Comparison of ENCODE assay signal across 40 mouse cellular contexts in the genomic region with DNA sequence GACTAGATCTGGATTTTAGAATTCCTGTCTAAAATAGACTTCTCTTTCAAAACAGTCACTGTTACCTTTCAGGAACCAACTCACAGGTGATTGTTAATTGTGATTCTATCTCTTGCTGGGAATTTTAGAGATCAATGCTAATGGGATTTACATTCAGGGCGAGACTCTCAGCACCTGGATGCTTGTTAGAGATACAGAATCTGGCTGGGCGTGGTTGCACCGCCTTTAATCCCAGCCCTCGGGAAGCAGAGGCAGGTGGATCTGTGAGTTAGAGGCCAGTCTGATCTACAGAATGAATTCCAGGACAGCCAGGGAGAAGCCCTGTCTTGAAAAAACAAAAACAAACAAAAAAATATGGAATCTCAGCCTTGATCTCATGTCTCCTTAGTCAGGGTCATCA. TPM values are rescaled to one million over a fixed set of nuclear protein-coding genes. Genes with fewer than 3 reads are reported as not detected.
"Had no signal": no experiment of that assay in that cellular context is flagged by ENCODE, and none has a peak within 500 bp of the region (broad histone marks: within the 10 kb centered on the region; RNA-seq: fewer than 3 reads in every experiment).

No protein-coding gene starts in this region.

- H3K27me3 ChIP-seq: heart, embryonic 13.5 days; heart, embryonic 15.5 days; hindbrain, embryonic 13.5 days; hindbrain, embryonic 15.5 days; kidney, embryonic 15.5 days; limb, embryonic 12.5 days; liver, embryonic 15.5 days had no signal

- ATAC-seq: hindbrain, postnatal 0 days; intestine, embryonic 16.5 days had no signal

- H3K36me3 ChIP-seq: heart, embryonic 13.5 days; heart, embryonic 15.5 days; hindbrain, embryonic 13.5 days; hindbrain, embryonic 15.5 days; kidney, embryonic 15.5 days; limb, embryonic 10.5 days; limb, embryonic 12.5 days; liver, embryonic 15.5 days had no signal

- H3K9ac ChIP-seq: heart, embryonic 13.5 days; heart, embryonic 15.5 days; hindbrain, embryonic 13.5 days; hindbrain, embryonic 15.5 days; kidney, embryonic 15.5 days; limb, embryonic 12.5 days; liver, embryonic 15.5 days had no signal

- H3K27ac ChIP-seq: heart, embryonic 13.5 days; heart, embryonic 15.5 days; hindbrain, embryonic 13.5 days; hindbrain, embryonic 15.5 days; hindbrain, postnatal 0 days; kidney, embryonic 15.5 days; kidney, postnatal 0 days; limb, embryonic 10.5 days; limb, embryonic 12.5 days had no signal

- H3K9me3 ChIP-seq: heart, embryonic 13.5 days; heart, embryonic 15.5 days; hindbrain, embryonic 13.5 days; hindbrain, embryonic 15.5 days; kidney, embryonic 15.5 days; limb, embryonic 10.5 days; limb, embryonic 12.5 days; liver, embryonic 15.5 days had no signal

- H3K4me2 ChIP-seq: heart, embryonic 11.5 days; heart, embryonic 13.5 days; heart, embryonic 15.5 days; hindbrain, embryonic 13.5 days; hindbrain, embryonic 15.5 days; kidney, embryonic 15.5 days; limb, embryonic 12.5 days; liver, embryonic 15.5 days had no signal

- DNase-seq: gastrocnemius, postnatal 14 days; gastrocnemius, postnatal 36 days; heart, adult 18-20 months; heart, postnatal 14 days; heart, postnatal 36 days; kidney, adult 11 months; kidney, adult 2 months; kidney, adult 9 months; kidney, postnatal 14 days; kidney, postnatal 36 days; layer of hippocampus, adult 9-11 months; layer of hippocampus, postnatal 36 days had no signal

- H3K4me3 ChIP-seq: heart, embryonic 13.5 days; heart, embryonic 15.5 days; hindbrain, embryonic 13.5 days; hindbrain, embryonic 15.5 days; kidney, embryonic 15.5 days; limb, embryonic 10.5 days; limb, embryonic 12.5 days; liver, embryonic 15.5 days had no signal

RNA-seq across cellular contexts. Expression of gene 1700024P04Rik, which starts 32.3 kb away (rescaled TPM):
- total RNA-seq: gastrocnemius, adult 18-20 months; gastrocnemius, adult 8-10 months; gastrocnemius, postnatal 14 days; gastrocnemius, postnatal 36 days; heart, adult 18-20 months; heart, postnatal 14 days; heart, postnatal 36 days; hematopoietic stem cell, adult 5-6 weeks; hindbrain, postnatal 0 days; layer of hippocampus, adult 18-20 months; layer of hippocampus, adult 8-10 months; layer of hippocampus, postnatal 14 days; layer of hippocampus, postnatal 36 days; left cerebral cortex, adult 18-20 months; left cerebral cortex, adult 8-10 months; left cerebral cortex, postnatal 10 days; left cerebral cortex, postnatal 25 days; liver, adult 2 months had no signal
- polyA plus RNA-seq: heart, embryonic 11.5 days; heart, embryonic 13.5 days; heart, embryonic 15.5 days; heart, postnatal 0 days; hindbrain, embryonic 11.5 days; hindbrain, embryonic 13.5 days; hindbrain, embryonic 15.5 days; hindbrain, postnatal 0 days; intestine, embryonic 14.5 days; intestine, embryonic 16.5 days; kidney, adult 2 months; kidney, embryonic 15.5 days; kidney, postnatal 0 days; large intestine, adult 2 months; limb, embryonic 10.5 days; limb, embryonic 12.5 days; limb, embryonic 14.5 days; liver, adult 2 months; liver, embryonic 15.5 days had no signal
